Mouse (Mus musculus): ENCODE data around the gene Zfp174. TPM values are rescaled to one million over a fixed set of nuclear protein-coding genes. Genes with fewer than 3 reads are reported as not detected.

Gene Zfp174
- total and polyA plus RNA-seq, 2 experiments from 2014 or later = 2.0 to 4.0 TPM

GRCm38 (mm10) chr16:3830588-3831109, 16.4 kb upstream of the Zfp174 start, which contains the start of gene Olfr15:
TSS of gene Olfr15 (plus strand) at chr16:3830878.
- TF ChIP-seq CTCF (IDR thresholded peaks at IDR 0.05) = 0 out of 2 replicates have a peak, but pooled peaks have one; percentile 1
- ATAC-seq (ENCODE audit: low FRiP score) (no peak), DNase-seq (ENCODE audit: low spot score) (no peak)
- Histone ChIP-seq H3K4me2 (ENCODE audit: low read depth, low read length, poor library complexity, severe bottlenecking) (no peak within 1 kb of the TSS), H3K9me3 (ENCODE audit: low read length) (no peaks in the 10 kb centered on the region), H3K4me3 (ENCODE audit: low read depth, low read length) (no peak within 1 kb of the TSS), H3K4me1 (ENCODE audit: insufficient read depth, low read length) (no peaks in the 10 kb centered on the region), H3K9ac (replicated peaks; ENCODE audit: low read length, poor library complexity, severe bottlenecking) (no peak within 1 kb of the TSS), H3K27me3 (ENCODE audit: insufficient read depth, low read length) (no peaks in the 10 kb centered on the region), H3K27ac (ENCODE audit: low read depth, low read length) (no peak within 1 kb of the TSS), H3K36me3 (ENCODE audit: insufficient read depth, low read length) (no peaks in the 10 kb centered on the region)

DNA sequence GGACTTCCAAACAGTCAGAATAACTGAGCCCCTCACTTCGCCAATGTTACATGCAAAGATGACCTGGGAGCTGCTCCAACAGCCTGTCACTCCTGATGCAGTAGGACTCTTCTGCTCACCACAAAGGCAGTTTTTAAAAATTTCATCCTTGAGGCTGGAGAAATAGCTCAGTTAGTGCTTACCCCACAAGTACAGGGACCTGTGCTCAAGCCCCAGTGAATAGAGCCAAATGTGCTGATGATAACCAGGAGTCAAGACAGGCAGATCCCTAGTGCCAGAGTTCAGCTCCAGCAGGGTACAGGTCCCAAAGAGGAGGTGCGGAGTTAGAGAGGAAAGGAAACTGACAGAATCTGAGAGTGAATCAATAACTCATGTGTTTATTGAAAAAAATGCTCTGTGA, 11.6 kb upstream of the Zfp174 start:
- 93% methylated on average over 2 of the region's 2 CpGs for WGBS

DNA sequence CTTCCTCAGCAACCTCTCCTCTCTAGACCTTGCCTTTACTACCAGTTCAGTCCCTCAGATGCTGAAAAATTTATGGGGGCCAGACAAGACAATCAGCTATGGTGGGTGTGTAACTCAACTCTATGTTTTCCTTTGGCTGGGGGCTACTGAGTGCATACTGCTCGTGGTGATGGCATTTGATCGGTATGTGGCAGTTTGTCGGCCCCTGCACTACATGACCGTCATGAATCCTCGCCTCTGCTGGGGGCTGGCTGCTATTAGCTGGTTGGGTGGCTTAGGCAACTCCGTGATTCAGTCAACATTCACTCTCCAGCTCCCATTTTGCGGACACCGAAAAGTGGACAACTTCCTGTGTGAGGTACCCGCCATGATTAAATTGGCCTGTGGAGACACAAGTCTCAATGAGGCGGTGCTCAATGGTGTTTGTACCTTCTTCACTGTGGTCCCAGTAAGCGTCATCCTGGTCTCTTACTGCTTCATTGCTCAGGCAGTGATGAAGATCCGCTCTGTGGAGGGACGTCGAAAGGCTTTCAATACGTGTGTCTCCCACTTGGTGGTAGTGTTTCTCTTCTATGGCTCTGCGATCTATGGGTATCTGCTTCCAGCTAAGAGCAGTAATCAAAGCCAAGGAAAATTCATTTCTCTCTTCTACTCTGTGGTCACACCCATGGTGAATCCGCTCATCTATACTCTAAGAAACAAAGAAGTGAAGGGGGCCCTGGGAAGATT, 7.7 kb upstream of the Zfp174 start:
- TF ChIP-seq CTCF (IDR thresholded peaks at IDR 0.05) = peak; percentile 55
- Histone ChIP-seq H3K9ac (replicated peaks; ENCODE audit: low read length, poor library complexity, severe bottlenecking) (no peak overlapping the region), H3K4me3 (ENCODE audit: low read depth, low read length) (no peak overlapping the region), H3K9me3 (ENCODE audit: low read length) (no peaks in the 10 kb centered on the region), H3K27me3 (ENCODE audit: insufficient read depth, low read length) (no peaks in the 10 kb centered on the region), H3K36me3 (ENCODE audit: insufficient read depth, low read length) (no peaks in the 10 kb centered on the region), H3K4me2 (ENCODE audit: low read depth, low read length, poor library complexity, severe bottlenecking) (no peak overlapping the region), H3K27ac (ENCODE audit: low read depth, low read length) (no peak overlapping the region), H3K4me1 (ENCODE audit: insufficient read depth, low read length) (no peaks in the 10 kb centered on the region)
- DNase-seq (ENCODE audit: low spot score) (peak; percentile 52), ATAC-seq (ENCODE audit: low FRiP score) (no peak)
- WGBS = 62% methylated on average over 17 of the region's 17 CpGs

More for the DNA sequence above, 11.6 kb upstream of the Zfp174 start:
- no peak overlapping the region for H3K9ac ChIP-seq (replicated peaks; ENCODE audit: low read length, poor library complexity, severe bottlenecking)
- H3K4me2 ChIP-seq (ENCODE audit: low read depth, low read length, poor library complexity, severe bottlenecking) = no peak overlapping the region
- H3K36me3 ChIP-seq (ENCODE audit: insufficient read depth, low read length) = no peaks in the 10 kb centered on the region
- H3K27ac ChIP-seq (ENCODE audit: low read depth, low read length) = no peak overlapping the region
- ATAC-seq (ENCODE audit: low FRiP score) = no peak
- no peaks in the 10 kb centered on the region for H3K4me1 ChIP-seq (ENCODE audit: insufficient read depth, low read length)
- H3K27me3 ChIP-seq (ENCODE audit: insufficient read depth, low read length) = no peaks in the 10 kb centered on the region
- DNase-seq (ENCODE audit: low spot score) = no peak
- no peak overlapping the region for H3K4me3 ChIP-seq (ENCODE audit: low read depth, low read length)
- TF ChIP-seq CTCF (IDR thresholded peaks at IDR 0.05) = no peak
- no peaks in the 10 kb centered on the region for H3K9me3 ChIP-seq (ENCODE audit: low read length)

GRCm38 (mm10) chr16:3842989-3843388, 4.1 kb upstream of the Zfp174 start:
- no peak overlapping the region for H3K27ac ChIP-seq (ENCODE audit: low read depth, low read length)
- no peaks in the 10 kb centered on the region for H3K36me3 ChIP-seq (ENCODE audit: insufficient read depth, low read length)
- H3K27me3 ChIP-seq (ENCODE audit: insufficient read depth, low read length) = no peaks in the 10 kb centered on the region
- H3K4me2 ChIP-seq (ENCODE audit: low read depth, low read length, poor library complexity, severe bottlenecking) = no peak overlapping the region
- no peak for TF ChIP-seq CTCF (IDR thresholded peaks at IDR 0.05)
- DNase-seq (ENCODE audit: low spot score) (peak; percentile 61), ATAC-seq (ENCODE audit: low FRiP score) (no peak)
- H3K4me1 ChIP-seq (ENCODE audit: insufficient read depth, low read length) = peaks cover 5% of the 10 kb centered on the region; the same call in 1 of the 2 replicates
- no peak overlapping the region for H3K4me3 ChIP-seq (ENCODE audit: low read depth, low read length)
- H3K9me3 ChIP-seq (ENCODE audit: low read length) = no peaks in the 10 kb centered on the region
- 29% methylated on average over 4 of the region's 4 CpGs for WGBS
- H3K9ac ChIP-seq (replicated peaks; ENCODE audit: low read length, poor library complexity, severe bottlenecking) = no peak overlapping the region

GRCm38 (mm10) chr16:3843796-3844195, 3.3 kb upstream of the Zfp174 start:
- DNase-seq (ENCODE audit: low spot score) (no peak), ATAC-seq (ENCODE audit: low FRiP score) (no peak)
- peaks cover 7% of the 10 kb centered on the region; the same call in 1 of the 2 replicates for H3K4me1 ChIP-seq (ENCODE audit: insufficient read depth, low read length)
- H3K27ac ChIP-seq (ENCODE audit: low read depth, low read length) = no peak overlapping the region
- no peak overlapping the region for H3K4me3 ChIP-seq (ENCODE audit: low read depth, low read length)
- H3K9me3 ChIP-seq (ENCODE audit: low read length) = no peaks in the 10 kb centered on the region
- no peaks in the 10 kb centered on the region for H3K27me3 ChIP-seq (ENCODE audit: insufficient read depth, low read length)
- WGBS = 70% methylated on average over 1 of the region's 1 CpGs
- H3K9ac ChIP-seq (replicated peaks; ENCODE audit: low read length, poor library complexity, severe bottlenecking) = no peak overlapping the region
- H3K36me3 ChIP-seq (ENCODE audit: insufficient read depth, low read length) = no peaks in the 10 kb centered on the region
- no peak for TF ChIP-seq CTCF (IDR thresholded peaks at IDR 0.05)
- H3K4me2 ChIP-seq (ENCODE audit: low read depth, low read length, poor library complexity, severe bottlenecking) = no peak overlapping the region

DNA sequence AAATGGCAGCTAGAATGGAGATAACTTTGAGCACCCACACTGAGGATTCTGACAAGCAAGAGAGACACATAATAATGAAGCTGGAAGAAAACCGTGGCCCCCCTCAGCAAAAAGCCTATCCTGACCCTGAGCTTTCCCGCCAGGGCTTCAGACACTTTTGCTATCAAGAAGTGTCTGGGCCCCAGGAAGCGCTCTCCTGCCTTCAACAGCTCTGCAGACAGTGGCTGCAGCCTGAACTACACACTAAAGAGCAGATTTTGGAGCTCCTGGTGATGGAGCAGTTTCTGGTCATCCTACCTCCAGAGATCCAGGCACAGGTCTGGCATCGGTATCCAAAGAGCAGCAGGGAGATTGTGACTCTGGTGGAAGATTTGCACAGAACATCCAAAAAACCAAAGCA, 803 bp downstream of the Zfp174 start:
- DNase-seq (ENCODE audit: low spot score) = no peak
- ATAC-seq (ENCODE audit: low FRiP score) = no peak

More for the DNA sequence above, 803 bp downstream of the Zfp174 start:
- Histone ChIP-seq H3K27me3 (ENCODE audit: insufficient read depth, low read length) (no peaks in the 10 kb centered on the region), H3K9ac (replicated peaks; ENCODE audit: low read length, poor library complexity, severe bottlenecking) (peak overlapping the region; percentile 70; the same call in 1 of the 2 replicates), H3K27ac (ENCODE audit: low read depth, low read length) (no peak overlapping the region), H3K36me3 (ENCODE audit: insufficient read depth, low read length) (no peaks in the 10 kb centered on the region), H3K4me2 (ENCODE audit: low read depth, low read length, poor library complexity, severe bottlenecking) (peak overlapping the region; percentile 66), H3K9me3 (ENCODE audit: low read length) (no peaks in the 10 kb centered on the region), H3K4me3 (ENCODE audit: low read depth, low read length) (peak overlapping the region; percentile 64), H3K4me1 (ENCODE audit: insufficient read depth, low read length) (peaks cover 7% of the 10 kb centered on the region; the same call in 1 of the 2 replicates)
- WGBS = 65% methylated on average over 4 of the region's 4 CpGs
- no peak for TF ChIP-seq CTCF (IDR thresholded peaks at IDR 0.05)

Data from midbrain, postnatal 0 days (tissue).